Comparison of ENCODE assay signal across 23 mouse cellular contexts in genomic region chr13:5844338-5844737, GRCm38 (mm10). TPM values are rescaled to one million over a fixed set of nuclear protein-coding genes. Genes with fewer than 3 reads are reported as not detected.
DNase-seq lines count a peak whose midpoint lies in the region; ATAC-seq and TF ChIP-seq lines count a peak whose summit lies in the region.
"Had no signal": no experiment of that assay in that cellular context is flagged by ENCODE, and none has a peak within 500 bp of the region (broad histone marks: within the 10 kb centered on the region; RNA-seq: fewer than 3 reads in every experiment).

No protein-coding gene starts in this region.

- no peak overlapping the region for H3ac ChIP-seq in C2C12 (ENCODE audit: control insufficient read depth, insufficient read length, low read depth)

- H3K36me3 ChIP-seq in intestine, postnatal 0 days (ENCODE audit: control insufficient read depth, insufficient read depth): no peaks in the 10 kb centered on the region
- H3K36me3 ChIP-seq in intestine, embryonic 15.5 days: no peaks in the 10 kb centered on the region
- no peaks in the 10 kb centered on the region for H3K36me3 ChIP-seq in C2C12 (ENCODE audit: control insufficient read depth, insufficient read depth)
- no peaks in the 10 kb centered on the region for H3K36me3 ChIP-seq in stomach, postnatal 0 days (ENCODE audit: control insufficient read depth, insufficient read depth, low read length)
- H3K36me3 ChIP-seq in midbrain, postnatal 0 days (ENCODE audit: insufficient read depth, low read length): no peaks in the 10 kb centered on the region
- no peaks in the 10 kb centered on the region for H3K36me3 ChIP-seq in neural tube, embryonic 15.5 days
- H3K36me3 ChIP-seq: forebrain, embryonic 12.5 days; heart, embryonic 13.5 days; hindbrain, embryonic 10.5 days; hindbrain, embryonic 15.5 days; limb, embryonic 12.5 days; liver, embryonic 15.5 days; neural tube, embryonic 13.5 days had no signal

- TF ChIP-seq EP300 in stomach, postnatal 0 days (optimal IDR thresholded peaks at IDR 0.05): peak; percentile 8

- no peak overlapping the region for H3K4me2 ChIP-seq in intestine, postnatal 0 days (replicated peaks; ENCODE audit: low read depth)
- H3K4me2 ChIP-seq in intestine, embryonic 15.5 days (replicated peaks): no peak overlapping the region
- no peak overlapping the region; the same call in 1 of the 2 replicates for H3K4me2 ChIP-seq in stomach, postnatal 0 days (replicated peaks; ENCODE audit: low read depth)
- no peak overlapping the region for H3K4me2 ChIP-seq in midbrain, postnatal 0 days (ENCODE audit: low read depth, low read length, poor library complexity, severe bottlenecking)
- no peak overlapping the region for H3K4me2 ChIP-seq in neural tube, embryonic 15.5 days
- H3K4me2 ChIP-seq: forebrain, embryonic 12.5 days; limb, embryonic 12.5 days; neural tube, embryonic 13.5 days had no signal

- no peaks in the 10 kb centered on the region for H3K79me3 ChIP-seq in C2C12 (ENCODE audit: low read depth)

- no peaks in the 10 kb centered on the region for H3K27me3 ChIP-seq in intestine, postnatal 0 days (replicated peaks; ENCODE audit: control insufficient read depth, insufficient read depth, low read length)
- H3K27me3 ChIP-seq in intestine, embryonic 15.5 days (replicated peaks): no peaks in the 10 kb centered on the region
- H3K27me3 ChIP-seq in C2C12 (ENCODE audit: control insufficient read depth, insufficient read depth, insufficient read length): no peaks in the 10 kb centered on the region
- no peaks in the 10 kb centered on the region for H3K27me3 ChIP-seq in stomach, postnatal 0 days (ENCODE audit: control insufficient read depth, insufficient read depth, low read length)
- H3K27me3 ChIP-seq in midbrain, postnatal 0 days (ENCODE audit: insufficient read depth, low read length): no peaks in the 10 kb centered on the region
- no peaks in the 10 kb centered on the region for H3K27me3 ChIP-seq in neural tube, embryonic 15.5 days (replicated peaks)
- H3K27me3 ChIP-seq: forebrain, embryonic 12.5 days; heart, embryonic 13.5 days; hindbrain, embryonic 15.5 days; limb, embryonic 12.5 days; liver, embryonic 15.5 days; neural tube, embryonic 13.5 days had no signal

- H3K4me1 ChIP-seq in intestine, postnatal 0 days (replicated peaks; ENCODE audit: control insufficient read depth, insufficient read depth, low read length): no peaks in the 10 kb centered on the region; the same call in 1 of the 2 replicates
- 0 out of 2 replicates have a peak, but pooled peaks cover 3% of the 10 kb centered on the region for H3K4me1 ChIP-seq in intestine, embryonic 15.5 days (replicated peaks)
- H3K4me1 ChIP-seq in bone marrow macrophage, adult 2 months (ENCODE audit: control insufficient read depth, insufficient read depth, low read length): peaks cover 39% of the 10 kb centered on the region
- H3K4me1 ChIP-seq in stomach, postnatal 0 days (replicated peaks; ENCODE audit: control insufficient read depth, insufficient read depth): 0 out of 2 replicates have a peak, but pooled peaks cover 6% of the 10 kb centered on the region
- H3K4me1 ChIP-seq in midbrain, postnatal 0 days (ENCODE audit: insufficient read depth, low read length): no peaks in the 10 kb centered on the region
- H3K4me1 ChIP-seq in neural tube, embryonic 15.5 days: no peaks in the 10 kb centered on the region
- H3K4me1 ChIP-seq: forebrain, embryonic 12.5 days; hindbrain, embryonic 15.5 days; limb, embryonic 12.5 days; neural tube, embryonic 13.5 days had no signal

- no peak for TF ChIP-seq CTCF in intestine, postnatal 0 days (IDR thresholded peaks at IDR 0.05; ENCODE audit: low read depth)
- TF ChIP-seq CTCF in C2C12 (IDR thresholded peaks at IDR 0.05; ENCODE audit: control insufficient read depth, insufficient read depth, insufficient read length): no peak
- no peak for TF ChIP-seq CTCF in bone marrow macrophage, adult 2 months (IDR thresholded peaks at IDR 0.05; ENCODE audit: low read depth, low read length)
- TF ChIP-seq CTCF in stomach, postnatal 0 days (IDR thresholded peaks at IDR 0.05; ENCODE audit: low read depth): no peak
- no peak for TF ChIP-seq CTCF in midbrain, postnatal 0 days (IDR thresholded peaks at IDR 0.05)

- DNase-seq in stomach, postnatal 0 days (ENCODE audit: low spot score): no peak
- DNase-seq in midbrain, postnatal 0 days (ENCODE audit: low spot score): no peak
- DNase-seq: cerebellum, adult 18-20 months; cerebellum, postnatal 10 days; forebrain, postnatal 0 days; kidney, adult 8-10 months; kidney, postnatal 14 days; right cerebral cortex, postnatal 14 days had no signal

- no peak for ATAC-seq in intestine, postnatal 0 days
- no peak for ATAC-seq in intestine, embryonic 15.5 days
- ATAC-seq in stomach, postnatal 0 days (ENCODE audit: low FRiP score, low TSS enrichment): peak; percentile 43; the same call in 1 of the 2 replicates
- ATAC-seq in midbrain, postnatal 0 days (ENCODE audit: low FRiP score): no peak
- no peak for ATAC-seq in neural tube, embryonic 15.5 days (ENCODE audit: low FRiP score)
- ATAC-seq: forebrain, postnatal 0 days; midbrain, embryonic 16.5 days had no signal

- H3K79me2 ChIP-seq in C2C12 (ENCODE audit: control insufficient read depth, insufficient read depth): no peaks in the 10 kb centered on the region

- H3K9me3 ChIP-seq in intestine, postnatal 0 days (ENCODE audit: control insufficient read depth): no peaks in the 10 kb centered on the region
- no peaks in the 10 kb centered on the region for H3K9me3 ChIP-seq in intestine, embryonic 15.5 days
- H3K9me3 ChIP-seq in stomach, postnatal 0 days (ENCODE audit: control insufficient read depth, low read length): no peaks in the 10 kb centered on the region
- no peaks in the 10 kb centered on the region for H3K9me3 ChIP-seq in midbrain, postnatal 0 days (ENCODE audit: low read length)
- H3K9me3 ChIP-seq in neural tube, embryonic 15.5 days (replicated peaks): no peaks in the 10 kb centered on the region
- H3K9me3 ChIP-seq: forebrain, embryonic 12.5 days; heart, embryonic 13.5 days; hindbrain, embryonic 10.5 days; hindbrain, embryonic 15.5 days; limb, embryonic 12.5 days; liver, embryonic 15.5 days; neural tube, embryonic 13.5 days had no signal

- H3K4me3 ChIP-seq in intestine, postnatal 0 days (ENCODE audit: low read depth, low read length): no peak overlapping the region
- no peak overlapping the region for H3K4me3 ChIP-seq in intestine, embryonic 15.5 days (replicated peaks)
- no peak overlapping the region for H3K4me3 ChIP-seq in C2C12 (ENCODE audit: insufficient read depth, poor library complexity, severe bottlenecking)
- no peak overlapping the region for H3K4me3 ChIP-seq in bone marrow macrophage, adult 2 months (ENCODE audit: insufficient read depth, low read length)
- no peak overlapping the region for H3K4me3 ChIP-seq in stomach, postnatal 0 days (ENCODE audit: low read depth, low read length)
- H3K4me3 ChIP-seq in midbrain, postnatal 0 days (ENCODE audit: low read depth, low read length): no peak overlapping the region
- H3K4me3 ChIP-seq in neural tube, embryonic 15.5 days (replicated peaks): no peak overlapping the region
- H3K4me3 ChIP-seq: forebrain, embryonic 12.5 days; heart, embryonic 13.5 days; hindbrain, embryonic 10.5 days; hindbrain, embryonic 15.5 days; layer of hippocampus, adult 2 months; left cerebral cortex, adult 2 months; limb, embryonic 12.5 days; liver, embryonic 15.5 days; neural tube, embryonic 13.5 days had no signal

- H3K27ac ChIP-seq in intestine, postnatal 0 days (ENCODE audit: low read depth, low read length): 0 out of 2 replicates have a peak overlapping the region, but pooled peaks have one; percentile 5
- H3K27ac ChIP-seq in intestine, embryonic 15.5 days: no peak overlapping the region
- H3K27ac ChIP-seq in bone marrow macrophage, adult 2 months (ENCODE audit: insufficient read depth, low read depth, low read length): 0 out of 2 replicates have a peak overlapping the region, but pooled peaks have one; percentile 94
- peak overlapping the region; percentile 92; the same call in 1 of the 2 replicates for H3K27ac ChIP-seq in stomach, postnatal 0 days (replicated peaks)
- no peak overlapping the region for H3K27ac ChIP-seq in midbrain, postnatal 0 days (ENCODE audit: low read depth, low read length)
- no peak overlapping the region for H3K27ac ChIP-seq in neural tube, embryonic 15.5 days (replicated peaks)
- H3K27ac ChIP-seq: forebrain, embryonic 12.5 days; hindbrain, embryonic 10.5 days; hindbrain, embryonic 15.5 days; layer of hippocampus, adult 2 months; left cerebral cortex, adult 2 months; limb, embryonic 12.5 days; liver, embryonic 15.5 days; neural tube, embryonic 13.5 days had no signal

- TF ChIP-seq POLR2A in bone marrow macrophage, adult 2 months (IDR thresholded peaks at IDR 0.05; ENCODE audit: borderline replicate concordance, low read depth, low read length): no peak

- 59% methylated on average over 5 of the region's 5 CpGs for WGBS in intestine, postnatal 0 days
- WGBS in intestine, embryonic 15.5 days: 78% methylated on average over 5 of the region's 5 CpGs
- 60% methylated on average over 5 of the region's 5 CpGs for WGBS in stomach, postnatal 0 days
- 90% methylated on average over 5 of the region's 5 CpGs for WGBS in midbrain, postnatal 0 days
- WGBS in neural tube, embryonic 15.5 days: 94% methylated on average over 5 of the region's 5 CpGs

- H3K9ac ChIP-seq in intestine, postnatal 0 days (ENCODE audit: low read depth, low read length): no peak overlapping the region
- H3K9ac ChIP-seq in intestine, embryonic 15.5 days: no peak overlapping the region
- H3K9ac ChIP-seq in stomach, postnatal 0 days (ENCODE audit: low read length): no peak overlapping the region
- H3K9ac ChIP-seq in midbrain, postnatal 0 days (replicated peaks; ENCODE audit: low read length, poor library complexity, severe bottlenecking): no peak overlapping the region
- H3K9ac ChIP-seq in neural tube, embryonic 15.5 days (replicated peaks): no peak overlapping the region
- H3K9ac ChIP-seq: forebrain, embryonic 12.5 days; forebrain, postnatal 0 days; heart, embryonic 13.5 days; hindbrain, embryonic 15.5 days; limb, embryonic 12.5 days; liver, embryonic 15.5 days; neural tube, embryonic 13.5 days had no signal

TF ChIP-seq in C2C12, 6 proteins besides CTCF, POLR2A, EP300 and RAD21:
- TF ChIP-seq USF1 (IDR thresholded peaks at IDR 0.05; ENCODE audit: low read depth) (peak; percentile 81), MAX (IDR thresholded peaks at IDR 0.05) (no peak)
TF ChIP-seq in C2C12: peak in this region for 1.

RNA-seq across cellular contexts. Expression of gene Klf6, which starts 16.9 kb away (rescaled TPM):
- polyA plus RNA-seq in intestine, postnatal 0 days (2015; fragmentation: Nextera tagmentation; extraction: Ambion mirVana): 64.4 and 65.3 TPM in 2 replicates
- polyA plus RNA-seq in intestine, embryonic 15.5 days (2015; fragmentation: Nextera tagmentation; extraction: Ambion mirVana): 72.3 and 79.5 TPM in 2 replicates
- polyA plus RNA-seq in C2C12 (2012; fragmentation: generic; extraction: Trizol): 21.8 TPM
- polyA plus RNA-seq in bone marrow macrophage, adult 2 months (2012; ENCODE audit: insufficient read depth, insufficient read length, missing spikeins): 174 TPM in 2 replicates
- 116 and 127 TPM in 2 replicates for polyA plus RNA-seq in stomach, postnatal 0 days (2015; fragmentation: Nextera tagmentation; extraction: Ambion mirVana)
- total RNA-seq in midbrain, postnatal 0 days (2014; rRNA removed): 63.9 and 75.1 TPM in 2 replicates
- polyA plus RNA-seq in midbrain, postnatal 0 days (2015; fragmentation: Nextera tagmentation; extraction: Ambion mirVana): 153 and 157 TPM in 2 replicates
- polyA plus RNA-seq in neural tube, embryonic 15.5 days (2015; fragmentation: Nextera tagmentation; extraction: Ambion mirVana): 88.2 and 90.5 TPM in 2 replicates

Comparison
In these comparisons a context has a peak if more than half of its experiments do, and no peak if none do; other contexts are left out.
1. H3K27ac ChIP-seq: peak in intestine, postnatal 0 days (single experiment), bone marrow macrophage, adult 2 months (single experiment) and stomach, postnatal 0 days (single experiment); none in intestine, embryonic 15.5 days (single experiment), midbrain, postnatal 0 days (single experiment) and neural tube, embryonic 15.5 days (single experiment).